Mouse (Mus musculus) hindbrain, postnatal 0 days (tissue): ENCODE measurements around the gene Nhsl2. TPM values are rescaled to one million over a fixed set of nuclear protein-coding genes. Genes with fewer than 3 reads are reported as not detected.

Experiments used
- ATAC-seq: fragments of 200-750 bp; cut with Nextera tagmentation; 2 replicates; pipeline ENCODE4 v1.8.0; 2017; ENCODE audit warnings: mild to moderate bottlenecking, moderate TSS enrichment, moderate library complexity
- DNase-seq: peaks from one replicate; pipeline ENCODE4 v3.0.0-alpha.2; 2015; ENCODE audit warnings: low spot score
- H3K27ac ChIP-seq: fragments of 300-500 bp; sonication (generic); 2 replicates; pipeline ENCODE4 v1.5.1; 2014; ENCODE audit warnings: mild to moderate bottlenecking
- H3K27me3 ChIP-seq: fragments of 300-500 bp; sonication (generic); 2 replicates; pipeline ENCODE4 v1.6.1; 2014; ENCODE audit warnings: low read length, mixed read lengths; ENCODE audit not compliant: insufficient read depth
- H3K36me3 ChIP-seq: fragments of 300-500 bp; sonication (generic); 2 replicates; pipeline ENCODE4 v1.6.1; 2014; ENCODE audit warnings: low read length, mixed read lengths; ENCODE audit not compliant: insufficient read depth
- H3K4me1 ChIP-seq: fragments of 300-500 bp; sonication (generic); 2 replicates; pipeline ENCODE4 v1.6.1; 2014; ENCODE audit warnings: antibody characterized with exemption, low read length, mixed read lengths; ENCODE audit not compliant: insufficient read depth
- H3K4me2 ChIP-seq: fragments of 300-500 bp; sonication (generic); 2 replicates; pipeline ENCODE4 v1.6.1; 2014; ENCODE audit warnings: low read depth, mild to moderate bottlenecking, low read length, moderate library complexity, mixed read lengths
- H3K4me3 ChIP-seq: fragments of 300-500 bp; sonication (generic); 2 replicates; pipeline ENCODE4 v1.5.1; 2014; ENCODE audit warnings: low read length
- H3K9ac ChIP-seq: fragments of 300-500 bp; sonication (generic); replicated peaks from 2 replicates; pipeline ENCODE4 v1.6.1; 2014; ENCODE audit warnings: mild to moderate bottlenecking, low read length, moderate library complexity, mixed read lengths
- H3K9me3 ChIP-seq: fragments of 300-500 bp; sonication (generic); 2 replicates; pipeline ENCODE4 v1.6.1; 2016; ENCODE audit warnings: low read length, mixed read lengths
- CTCF ChIP-seq: IDR thresholded peaks from 2 replicates; pipeline ENCODE4 v1.5.1; 2016; ENCODE audit warnings: antibody characterized with exemption, control low read depth, low read depth
- WGBS: fragments of 180-500 bp; shearing (Covaris S2); extraction: QIAGEN DNeasy Blood & Tissue Kit; methylation state at CpG from one replicate; pipeline ENCODE4 v1.1.7; 2014; 5-methylcytosine and 5-hydroxymethylcytosine counted together
- polyA plus RNA-seq: library from polyadenylated mRNA; unstranded; fragments of >200 nt; fragmentation: Nextera tagmentation; extraction: Ambion mirVana; gene quantifications from 2 replicates; pipeline ENCODE4 v1.2.1, GENCODE M21; 2015
- total RNA-seq: library from RNA; depleted of rRNA; stranded (reverse); fragments of >200 nt; gene quantifications from 2 replicates; pipeline ENCODE4 v1.2.3, GENCODE M21; 2014

The Nhsl2 gene
- total and polyA plus RNA-seq, 2 experiments from 2014 or later, result 5.8 to 32.5 TPM

GRCm38 (mm10) chrX:102019471-102020240 lies 170.5 kb downstream of the Nhsl2 start:
- Histone ChIP-seq H3K36me3 (no peaks in the 10 kb centered on the region), H3K9ac (no peak overlapping the region), H3K4me2 (no peak overlapping the region), H3K27me3 (no peaks in the 10 kb centered on the region), H3K27ac (no peak overlapping the region), H3K4me3 (no peak overlapping the region), H3K4me1 (no peaks in the 10 kb centered on the region), H3K9me3 (no peaks in the 10 kb centered on the region)
- no peak for TF ChIP-seq CTCF
- DNase-seq (no peak), ATAC-seq (no peak)
- WGBS, result 63% methylated on average over 7 of the region's 7 CpGs

- WGBS, result 77% methylated on average over 3 of the region's 3 CpGs
- no peaks in the 10 kb centered on the region for H3K9me3 ChIP-seq
- no peak for TF ChIP-seq CTCF
Observed at GRCm38 (mm10) chrX:102024976-102025375, 175.8 kb downstream of the Nhsl2 start.

DNA sequence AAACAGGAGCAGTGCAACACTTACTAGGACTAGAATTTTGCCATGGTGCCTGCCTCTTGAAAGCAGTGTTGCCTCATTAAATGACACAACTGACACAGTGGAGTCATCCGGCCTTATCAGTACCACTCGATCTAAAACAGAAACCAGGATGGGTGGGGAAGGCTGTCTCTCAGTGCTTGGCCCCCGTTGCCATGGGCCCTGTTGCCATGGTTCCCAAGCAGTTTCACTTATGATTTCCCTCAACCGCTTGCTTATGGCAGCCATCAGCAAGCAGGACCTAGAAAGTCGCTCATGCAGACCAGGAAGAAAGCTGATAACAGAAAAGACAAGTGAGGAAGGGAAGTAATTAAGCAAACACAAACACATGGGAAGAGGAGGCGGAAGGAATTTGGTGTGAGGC lies 182.7 kb downstream of the Nhsl2 start:
- Histone ChIP-seq H3K4me2 (no peak overlapping the region), H3K27me3 (no peaks in the 10 kb centered on the region), H3K4me3 (no peak overlapping the region), H3K36me3 (no peaks in the 10 kb centered on the region), H3K4me1 (no peaks in the 10 kb centered on the region), H3K9me3 (no peaks in the 10 kb centered on the region), H3K9ac (no peak overlapping the region), H3K27ac (no peak overlapping the region)
- 43% methylated on average over 6 of the region's 6 CpGs for WGBS
- peak; percentile 18 for DNase-seq
- TF ChIP-seq CTCF, result no peak
- ATAC-seq, result 0 out of 2 replicates have a peak, but pooled peaks have one; percentile 56

More at GRCm38 (mm10) chrX:102024976-102025375, 175.8 kb downstream of the Nhsl2 start:
- no peak overlapping the region for H3K27ac ChIP-seq
- no peaks in the 10 kb centered on the region for H3K27me3 ChIP-seq
- H3K4me2 ChIP-seq, result no peak overlapping the region
- H3K4me1 ChIP-seq, result no peaks in the 10 kb centered on the region
- no peak overlapping the region for H3K4me3 ChIP-seq
- H3K36me3 ChIP-seq, result no peaks in the 10 kb centered on the region
- ATAC-seq (no peak), DNase-seq (no peak)
- H3K9ac ChIP-seq, result no peak overlapping the region

- no peaks in the 10 kb centered on the region for H3K9me3 ChIP-seq
- no peaks in the 10 kb centered on the region for H3K36me3 ChIP-seq
- ATAC-seq (peak; percentile 45), DNase-seq (peak; percentile 30)
- H3K4me3 ChIP-seq, result no peak overlapping the region
- TF ChIP-seq CTCF, result no peak
- no peaks in the 10 kb centered on the region for H3K4me1 ChIP-seq
- no peak overlapping the region for H3K4me2 ChIP-seq
- no peak overlapping the region for H3K9ac ChIP-seq
- H3K27me3 ChIP-seq, result no peaks in the 10 kb centered on the region
- WGBS, result 45% methylated on average over 8 of the region's 8 CpGs
- H3K27ac ChIP-seq, result no peak overlapping the region
Observed at GRCm38 (mm10) chrX:102032431-102032830, 183.2 kb downstream of the Nhsl2 start.

GRCm38 (mm10) chrX:102033566-102033965 lies 184.4 kb downstream of the Nhsl2 start:
- DNase-seq (no peak), ATAC-seq (no peak)
- Histone ChIP-seq H3K9me3 (no peaks in the 10 kb centered on the region), H3K4me2 (no peak overlapping the region), H3K27me3 (no peaks in the 10 kb centered on the region), H3K4me3 (no peak overlapping the region), H3K27ac (no peak overlapping the region), H3K9ac (no peak overlapping the region), H3K36me3 (no peaks in the 10 kb centered on the region), H3K4me1 (no peaks in the 10 kb centered on the region)
- 81% methylated on average over 2 of the region's 2 CpGs for WGBS
- TF ChIP-seq CTCF, result no peak

DNA sequence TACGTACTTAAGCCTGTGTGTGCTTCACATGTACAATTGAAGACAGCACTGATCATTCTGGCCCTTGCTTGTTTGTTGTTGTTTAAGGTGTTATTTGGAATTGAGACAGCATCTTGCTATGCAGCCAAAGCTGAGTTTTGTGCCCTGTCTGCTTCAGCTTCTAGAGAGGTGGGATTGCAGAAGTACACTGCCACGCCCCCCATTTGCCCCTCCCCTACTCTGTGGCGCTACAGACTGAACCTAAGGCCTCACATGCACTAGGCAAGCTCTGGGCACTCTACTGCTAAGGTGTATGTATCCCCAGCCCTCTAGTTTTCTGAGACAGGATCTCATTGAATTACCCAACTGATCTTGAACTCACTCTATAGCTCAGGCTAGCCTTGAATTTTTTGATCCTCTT lies 186.5 kb downstream of the Nhsl2 start:
- WGBS, result 61% methylated on average over 3 of the region's 3 CpGs
- Histone ChIP-seq H3K27ac (no peak overlapping the region), H3K4me2 (no peak overlapping the region), H3K9me3 (no peaks in the 10 kb centered on the region), H3K4me1 (no peaks in the 10 kb centered on the region), H3K4me3 (no peak overlapping the region), H3K27me3 (no peaks in the 10 kb centered on the region), H3K36me3 (no peaks in the 10 kb centered on the region), H3K9ac (no peak overlapping the region)
- DNase-seq, result no peak
- no peak for TF ChIP-seq CTCF
- no peak for ATAC-seq

- no peaks in the 10 kb centered on the region for H3K27me3 ChIP-seq
- H3K9me3 ChIP-seq, result no peaks in the 10 kb centered on the region
- H3K9ac ChIP-seq, result no peak overlapping the region
- no peaks in the 10 kb centered on the region for H3K4me1 ChIP-seq
- H3K36me3 ChIP-seq, result no peaks in the 10 kb centered on the region
- H3K27ac ChIP-seq, result no peak overlapping the region
- H3K4me3 ChIP-seq, result no peak overlapping the region
- ATAC-seq, result no peak
- no peak for DNase-seq
- no peak overlapping the region for H3K4me2 ChIP-seq
- no peak for TF ChIP-seq CTCF
- 60% methylated on average over 3 of the region's 3 CpGs for WGBS
Observed at GRCm38 (mm10) chrX:102036866-102037361, 187.7 kb downstream of the Nhsl2 start.
